Mouse (Mus musculus) MN1 (cell line): ENCODE results near the gene Atxn2.
"Not testable (repeated sequence)": the region's sequence is repeated elsewhere in the genome, so short reads cannot be mapped to it uniquely, and the experiment has no call there.

Experiments
- DNase-seq: peaks from one replicate; pipeline ENCODE4 v3.0.0-alpha.2; 2016; ENCODE audit warnings: low spot score

Atxn2 gene

DNA sequence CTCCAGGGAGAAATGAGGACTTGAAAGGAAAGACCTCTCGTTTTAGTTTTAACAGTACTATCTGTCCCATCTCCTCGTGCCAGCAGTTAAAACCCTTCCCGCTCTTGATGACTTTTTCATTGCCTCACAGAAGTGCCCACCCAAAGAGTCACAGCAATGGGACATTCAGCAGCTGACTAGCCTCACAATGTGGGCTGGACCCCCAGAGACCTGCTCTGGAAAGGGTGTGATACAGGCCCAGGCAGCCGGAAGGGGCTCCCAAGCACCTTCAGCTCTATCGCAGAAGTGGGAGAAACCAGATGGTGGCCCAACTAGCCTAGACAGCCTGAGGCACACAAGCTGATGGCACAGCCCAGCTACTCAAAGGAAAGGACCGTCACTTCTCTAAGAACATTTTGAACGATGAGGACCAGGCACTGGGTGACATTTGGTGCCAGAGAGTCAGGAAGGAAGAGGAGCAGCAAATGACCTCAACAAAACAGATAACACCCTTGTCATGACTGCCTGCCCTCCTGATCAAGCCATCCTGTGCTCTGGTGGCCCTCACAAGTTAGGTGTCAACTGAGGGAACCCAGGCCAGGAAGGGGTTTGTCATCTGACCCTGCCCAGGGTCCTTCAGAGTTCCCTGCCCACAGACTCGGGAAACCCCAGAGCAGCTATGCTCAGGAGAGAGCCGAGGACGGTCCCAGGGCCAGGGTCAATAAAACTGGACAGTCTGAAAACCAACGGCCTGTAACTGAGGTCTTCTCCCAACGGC lies 124.0 kb downstream of the Atxn2 start:
- peak; percentile 40 for DNase-seq

GRCm38 (mm10) chr5:121835949-121836691 lies 125.0 kb downstream of the Atxn2 start:
- DNase-seq = no peak

DNA sequence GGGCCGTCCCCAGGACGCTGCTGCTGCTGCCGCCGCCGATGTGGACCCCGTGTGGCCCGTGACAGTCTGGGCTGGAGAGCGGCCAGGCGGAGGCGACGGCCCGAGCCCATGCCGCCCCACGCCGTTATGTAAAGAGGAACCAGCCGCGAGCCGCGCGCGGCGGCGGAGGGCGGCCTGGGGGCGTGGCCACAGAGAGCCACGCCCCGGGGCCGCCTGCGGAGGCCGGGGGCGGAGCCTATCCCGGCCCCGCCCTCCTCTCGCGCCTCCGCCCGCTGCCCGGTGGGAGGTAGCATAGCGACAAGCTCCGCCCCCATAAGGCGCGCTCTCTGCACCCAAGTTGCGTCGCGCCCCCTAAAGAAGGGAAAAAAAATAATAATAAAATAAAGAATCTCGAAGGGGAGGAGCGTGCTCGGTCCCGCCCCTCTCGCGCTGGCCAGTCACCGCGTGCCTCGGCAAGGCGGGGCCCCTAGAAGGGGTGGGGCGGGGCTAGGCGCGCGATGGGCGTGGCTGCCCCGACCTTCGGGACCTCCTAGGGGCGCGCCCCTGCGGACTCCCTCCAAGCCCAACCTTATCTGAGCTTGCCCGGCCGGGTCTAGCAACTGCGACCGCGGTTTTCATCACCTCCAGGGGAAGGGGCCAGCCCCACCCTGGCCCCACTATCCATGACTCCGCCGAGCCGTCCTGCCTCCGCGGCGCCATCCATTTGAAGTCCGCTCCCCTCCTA lies 125.7 kb downstream of the Atxn2 start:
- DNase-seq = peak; percentile 96

DNA sequence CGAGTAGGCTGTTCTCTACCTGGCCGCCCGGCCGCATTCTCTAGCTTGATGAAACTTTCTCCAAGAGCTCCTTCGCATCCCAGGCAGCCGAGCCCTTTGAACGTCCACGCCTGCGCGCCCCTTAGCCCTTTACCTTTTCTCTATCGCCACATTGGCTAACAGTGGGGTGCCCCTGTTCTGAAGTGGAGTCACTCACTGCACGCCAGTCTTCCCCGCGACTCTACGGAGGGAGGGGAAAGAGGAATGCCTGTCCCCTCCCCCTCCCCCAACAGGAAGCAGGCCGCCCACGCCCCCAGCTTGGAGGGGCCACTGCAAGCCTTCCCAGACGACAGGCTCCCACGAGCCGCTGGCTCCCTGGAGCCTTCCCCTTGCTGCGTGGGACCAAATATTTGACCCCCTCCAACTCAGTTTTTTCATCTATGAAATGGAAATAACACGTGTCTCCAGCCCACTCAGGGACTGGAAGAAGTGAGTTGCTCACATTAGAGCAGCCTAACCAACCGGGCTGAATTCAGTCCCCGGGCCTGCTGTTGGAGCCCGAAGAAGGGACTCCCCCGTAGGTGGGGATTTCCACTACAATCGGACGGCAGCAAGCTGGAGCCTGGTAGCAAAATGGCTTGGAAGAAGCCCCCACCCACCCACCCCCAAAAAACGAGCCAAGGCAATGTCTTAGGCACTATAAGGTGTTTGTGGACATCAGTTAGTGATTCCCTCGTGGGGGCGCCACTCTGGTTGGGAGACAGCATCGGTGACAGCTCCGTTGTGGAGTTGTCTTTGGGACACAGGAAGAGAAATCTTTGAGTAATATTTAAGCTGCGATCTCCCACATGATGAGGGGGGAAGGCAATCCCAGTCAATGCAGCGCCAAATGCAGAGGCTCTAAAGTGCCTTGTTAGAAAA lies 126.6 kb downstream of the Atxn2 start, which contains the start of gene Sh2b3:
TSS of gene Sh2b3 (minus strand) at position 206 of the 900 bp plus-strand sequence.
- peak; percentile 42 for DNase-seq

- DNase-seq = peak; percentile 65
Observed at GRCm38 (mm10) chr5:121838341-121839127, 127.4 kb downstream of the Atxn2 start.

DNA sequence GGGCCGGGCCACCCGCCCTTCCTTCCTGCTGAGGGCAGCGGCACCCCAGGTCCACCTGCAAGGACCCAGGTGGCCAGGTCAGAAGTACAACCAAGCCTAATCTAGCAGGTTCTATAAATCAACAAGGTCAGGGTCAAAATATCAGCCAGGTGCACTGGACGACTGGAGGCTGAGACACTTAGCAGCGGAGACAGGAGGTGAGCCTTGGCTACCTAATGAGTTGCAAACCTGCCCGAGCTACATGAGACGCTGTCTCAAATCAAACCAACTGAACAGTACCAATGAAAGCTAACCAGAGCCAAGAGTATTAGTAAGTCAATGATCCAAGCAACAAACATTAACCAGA lies 128.0 kb downstream of the Atxn2 start:
- DNase-seq = no peak

GRCm38 (mm10) chr5:121841516-121841915 lies 130.4 kb downstream of the Atxn2 start:
- no peak for DNase-seq

DNA sequence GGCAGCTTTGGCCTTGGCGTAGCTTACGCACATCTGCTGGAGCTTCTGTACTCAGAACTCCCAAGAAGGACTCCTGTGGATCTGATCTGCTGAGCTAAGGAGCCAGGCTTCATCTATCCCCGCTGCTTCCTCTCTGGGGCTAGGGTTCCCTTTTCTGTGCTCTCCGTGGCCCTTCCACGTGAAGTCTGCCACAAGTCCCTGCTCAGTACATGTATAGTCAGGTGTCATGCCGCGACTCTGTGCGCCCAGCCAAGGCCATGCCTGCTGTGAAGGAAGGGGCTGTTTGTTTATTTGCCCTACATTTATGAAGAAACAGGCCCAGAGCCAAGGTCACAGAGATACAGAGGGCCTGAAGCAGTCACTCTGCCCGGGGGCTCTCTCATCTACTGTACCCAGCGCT lies 130.8 kb downstream of the Atxn2 start:
- peak; percentile 28 for DNase-seq

GRCm38 (mm10) chr5:121842665-121843118 lies 131.6 kb downstream of the Atxn2 start:
- peak; percentile 86 for DNase-seq

- peak; percentile 64 for DNase-seq
Observed at GRCm38 (mm10) chr5:121843138-121843905, 132.2 kb downstream of the Atxn2 start.

- DNase-seq = no peak
Observed at GRCm38 (mm10) chr5:121845361-121845760, 134.2 kb downstream of the Atxn2 start.

DNA sequence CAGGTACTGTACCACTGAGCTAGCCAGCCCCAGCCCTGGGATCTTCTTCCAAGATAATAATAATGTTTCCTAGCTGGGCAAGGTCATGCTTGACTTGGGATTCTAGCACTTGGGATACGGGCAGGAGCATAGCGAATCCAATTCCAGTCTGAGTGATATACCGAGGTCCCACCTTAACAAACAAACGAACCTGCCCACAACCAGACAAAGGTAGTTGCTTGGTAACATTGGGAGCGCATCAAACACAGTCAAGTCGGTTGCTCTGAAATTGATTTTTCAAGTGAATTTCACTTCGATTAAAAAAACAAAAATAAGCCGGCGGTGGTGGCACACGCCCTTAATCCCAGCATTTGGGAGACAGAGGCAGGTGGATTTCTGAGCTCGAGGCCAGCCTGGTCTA lies 135.2 kb downstream of the Atxn2 start:
- DNase-seq = no peak

GRCm38 (mm10) chr5:121847269-121847668 lies 136.1 kb downstream of the Atxn2 start:
- not testable (repeated sequence) for DNase-seq

- peak; percentile 76 for DNase-seq
Observed at GRCm38 (mm10) chr5:121848035-121848519, 136.9 kb downstream of the Atxn2 start.

DNA sequence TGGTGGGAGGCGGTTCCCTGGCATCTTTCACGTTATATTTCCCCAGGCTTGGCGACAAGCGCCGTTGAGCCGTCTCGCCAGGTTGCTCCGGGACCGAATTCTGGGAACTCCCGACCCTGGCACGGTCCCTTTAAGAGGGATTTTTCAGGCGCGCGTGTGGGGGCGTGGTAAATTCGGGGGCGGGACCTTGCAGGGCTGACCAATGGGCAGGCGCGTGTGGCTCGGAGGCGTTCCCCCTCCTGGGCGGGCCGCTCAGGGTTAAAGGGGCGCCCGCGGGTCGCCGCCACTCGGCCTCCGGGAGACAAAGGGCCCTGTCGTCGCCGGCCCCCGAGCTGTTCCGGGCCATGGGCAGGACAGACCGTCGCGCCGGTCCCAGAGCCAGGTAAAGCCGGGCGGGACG lies 137.6 kb downstream of the Atxn2 start, which contains the start of gene Pheta1:
TSS of gene Pheta1 (plus strand) at position 242 of the 400 bp plus-strand sequence.
- DNase-seq = peak; percentile 92

DNA sequence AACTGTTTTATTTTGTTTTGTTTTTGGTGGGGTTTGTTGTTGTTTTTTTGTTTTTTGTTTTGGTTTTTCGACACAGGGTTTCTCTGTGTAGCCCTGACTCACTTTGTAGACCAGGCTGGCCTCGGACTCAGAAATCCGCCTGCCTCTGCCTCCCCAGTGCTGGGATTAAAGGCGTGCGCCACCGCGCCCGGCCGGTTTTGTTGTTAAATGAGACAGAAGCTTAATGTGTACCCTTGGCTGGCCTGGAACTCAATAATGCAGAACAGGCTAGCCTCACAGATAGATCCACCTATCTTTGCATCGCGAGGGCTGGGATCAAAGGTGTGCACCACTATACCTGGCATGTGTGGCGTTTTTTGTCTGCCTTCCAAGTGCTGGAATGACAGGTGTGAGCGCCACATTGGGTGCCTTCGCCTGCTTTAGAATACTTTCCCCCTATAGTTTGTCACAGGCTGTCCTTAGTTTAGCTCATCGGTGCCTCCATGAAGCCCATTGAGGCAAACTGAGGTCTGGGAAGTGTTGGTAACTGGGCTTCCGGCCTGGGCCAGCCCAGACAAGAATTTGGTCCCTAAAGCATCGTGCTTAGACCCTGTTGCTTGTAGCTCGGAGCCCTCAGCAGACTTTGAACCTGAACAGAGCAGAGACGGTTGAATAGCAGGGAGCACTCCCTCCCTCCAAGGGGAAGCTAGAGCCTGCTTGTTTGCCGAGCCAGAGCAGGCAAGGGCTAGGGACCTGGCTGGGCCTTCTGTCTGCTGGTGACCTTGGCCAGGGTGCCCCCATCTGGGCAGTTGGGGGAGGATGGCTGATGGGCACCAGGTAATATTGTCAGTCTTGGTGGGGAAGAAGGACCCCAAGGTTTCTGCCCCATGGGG lies 138.6 kb downstream of the Atxn2 start:
- no peak for DNase-seq

DNA sequence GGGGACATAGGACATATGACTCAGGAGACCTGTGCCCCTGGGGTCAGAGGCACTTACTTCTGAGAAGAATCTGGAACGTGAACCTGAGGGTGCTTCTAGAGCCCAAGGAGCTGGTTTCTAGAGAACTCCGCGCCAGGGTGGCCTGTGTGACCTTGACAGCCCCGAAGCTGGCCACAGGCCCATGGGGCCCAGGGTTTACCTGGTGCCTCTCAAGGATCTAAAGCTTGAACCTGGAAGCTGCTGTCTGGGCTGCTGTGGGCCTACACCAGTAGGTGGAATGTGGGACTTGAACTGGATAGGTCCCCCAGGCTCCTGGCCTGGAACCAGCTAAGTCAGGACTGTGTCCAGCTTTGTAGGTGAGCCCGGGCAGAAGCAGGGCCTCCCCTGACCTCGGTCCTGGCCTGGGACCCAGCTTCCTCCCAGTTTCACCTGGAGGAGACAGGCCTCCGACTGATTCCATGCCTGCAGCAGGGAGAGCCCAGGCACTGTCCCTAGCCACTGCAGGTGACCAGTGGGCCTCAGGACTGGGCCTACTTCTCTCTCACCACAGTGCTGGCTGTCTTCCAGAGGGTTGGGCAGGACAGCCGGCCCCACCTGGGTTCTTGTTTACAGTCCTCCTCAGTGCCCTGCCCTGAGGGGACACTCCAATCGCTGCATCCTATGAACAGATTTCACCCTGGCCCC lies 142.4 kb downstream of the Atxn2 start:
- DNase-seq = peak; percentile 35

- DNase-seq = no peak
Observed at GRCm38 (mm10) chr5:121854768-121855167, 143.6 kb downstream of the Atxn2 start.
